8 mouse cellular contexts compared by ENCODE assay signal in genomic region chr2:68860904-68861685, GRCm38 (mm10). TPM values are rescaled to one million over a fixed set of nuclear protein-coding genes. Genes with fewer than 3 reads are reported as not detected.
DNase-seq lines count a peak whose midpoint lies in the region; ATAC-seq and TF ChIP-seq lines count a peak whose summit lies in the region.

Gene Cers6 (plus strand): TSS chr2:68861441.

- H3K4me2 ChIP-seq in hindbrain, embryonic 11.5 days (replicated peaks; ENCODE audit: low read depth, low read length) = peak within 1 kb of the TSS; percentile 84
- H3K4me2 ChIP-seq in lung, postnatal 0 days (replicated peaks; ENCODE audit: low read depth, low read length) = peak within 1 kb of the TSS; percentile 99

- peak within 1 kb of the TSS; percentile 75 for H3K4me3 ChIP-seq in hindbrain, embryonic 11.5 days (ENCODE audit: low read depth, low read length)
- peak within 1 kb of the TSS; percentile 71 for H3K4me3 ChIP-seq in lung, postnatal 0 days (ENCODE audit: low read depth, low read length)

- no peaks in the 10 kb centered on the region for H3K36me3 ChIP-seq in hindbrain, embryonic 11.5 days (ENCODE audit: control insufficient read depth, insufficient read depth, low read length)
- H3K36me3 ChIP-seq in lung, postnatal 0 days (ENCODE audit: insufficient read depth, low read length) = no peaks in the 10 kb centered on the region

- H3K9ac ChIP-seq in hindbrain, embryonic 11.5 days (ENCODE audit: low read depth, low read length) = peak within 1 kb of the TSS; percentile 89
- peak within 1 kb of the TSS; percentile 50 for H3K9ac ChIP-seq in lung, postnatal 0 days (replicated peaks; ENCODE audit: low read depth)

- TF ChIP-seq EP300 in lung, postnatal 0 days (IDR thresholded peaks at IDR 0.05) = no peak

- TF ChIP-seq CTCF in lung, postnatal 0 days (IDR thresholded peaks at IDR 0.05) = peak; percentile 54

- H3K4me1 ChIP-seq in hindbrain, embryonic 11.5 days (replicated peaks; ENCODE audit: control insufficient read depth, insufficient read depth, low read length) = peaks cover 3% of the 10 kb centered on the region
- 0 out of 2 replicates have a peak, but pooled peaks cover 5% of the 10 kb centered on the region for H3K4me1 ChIP-seq in lung, postnatal 0 days (ENCODE audit: insufficient read depth, low read depth, low read length)

- peak within 1 kb of the TSS; percentile 80 for H3K27ac ChIP-seq in hindbrain, embryonic 11.5 days (ENCODE audit: low read depth, low read length)
- H3K27ac ChIP-seq in lung, postnatal 0 days (ENCODE audit: low read length) = peak within 1 kb of the TSS; percentile 47

- under 1% methylated on average over 53 of the region's 53 CpGs for WGBS in hindbrain, embryonic 11.5 days
- under 1% methylated on average over 52 of the region's 53 CpGs for WGBS in lung, postnatal 0 days

- peak; percentile 98 for DNase-seq in Muller cell, postnatal 12 days (ENCODE audit: inconsistent ontology term)
- peak; percentile 97 for DNase-seq in cerebellum, adult 8-10 months
- peak; percentile 92 to 96 for DNase-seq in frontal cortex, postnatal 10 days (ENCODE audit: low spot score in 2 of 2)
- peak; percentile 94 for DNase-seq in hindbrain, embryonic 11.5 days (ENCODE audit: low spot score)
- peak; percentile 98 to 99 for DNase-seq in layer of hippocampus, postnatal 10 days (ENCODE audit: low spot score in 2 of 2)
- peak; percentile 98 for DNase-seq in lung, postnatal 0 days (ENCODE audit: low spot score)
- DNase-seq in ovary, postnatal 10 days (ENCODE audit: low spot score) = peak; percentile 98
- DNase-seq in thymus, postnatal 0 days (ENCODE audit: low spot score) = peak; percentile 81

- no peaks in the 10 kb centered on the region for H3K9me3 ChIP-seq in hindbrain, embryonic 11.5 days (ENCODE audit: control insufficient read depth, low read length)
- H3K9me3 ChIP-seq in lung, postnatal 0 days (ENCODE audit: low read length) = no peaks in the 10 kb centered on the region

- peak; percentile 98 for ATAC-seq in hindbrain, embryonic 11.5 days (ENCODE audit: low FRiP score)
- peak; percentile 99 for ATAC-seq in lung, postnatal 0 days

- no peaks in the 10 kb centered on the region for H3K27me3 ChIP-seq in hindbrain, embryonic 11.5 days (ENCODE audit: control insufficient read depth, insufficient read depth, low read length)
- H3K27me3 ChIP-seq in lung, postnatal 0 days (replicated peaks; ENCODE audit: insufficient read depth, low read length) = no peaks in the 10 kb centered on the region

RNA-seq across cellular contexts. Expression of gene Cers6, which starts in this region (rescaled TPM):
- polyA plus RNA-seq in hindbrain, embryonic 11.5 days (2014; fragmentation: Nextera tagmentation; extraction: Ambion mirVana) = 62.3 and 77.0 TPM in 2 replicates
- total RNA-seq in layer of hippocampus, postnatal 10 days (2021) = 10 to 100 TPM; 70.5 to 77.3 TPM
- polyA plus RNA-seq in lung, postnatal 0 days (2015; fragmentation: Nextera tagmentation; extraction: Ambion mirVana) = 9.6 and 11.4 TPM in 2 replicates
- 11.9 and 13.8 TPM in 2 replicates for polyA plus RNA-seq in thymus, postnatal 0 days (2015; fragmentation: Nextera tagmentation; extraction: Ambion mirVana)

Comparison
In these comparisons a context has a peak if more than half of its experiments do, and no peak if none do; other contexts are left out.
1. Peak in every context shown above with its lines: DNase-seq, ATAC-seq, H3K4me3 ChIP-seq and H3K27ac ChIP-seq.